Mouse (Mus musculus): ENCODE measurements around the gene Vasp.

DNA sequence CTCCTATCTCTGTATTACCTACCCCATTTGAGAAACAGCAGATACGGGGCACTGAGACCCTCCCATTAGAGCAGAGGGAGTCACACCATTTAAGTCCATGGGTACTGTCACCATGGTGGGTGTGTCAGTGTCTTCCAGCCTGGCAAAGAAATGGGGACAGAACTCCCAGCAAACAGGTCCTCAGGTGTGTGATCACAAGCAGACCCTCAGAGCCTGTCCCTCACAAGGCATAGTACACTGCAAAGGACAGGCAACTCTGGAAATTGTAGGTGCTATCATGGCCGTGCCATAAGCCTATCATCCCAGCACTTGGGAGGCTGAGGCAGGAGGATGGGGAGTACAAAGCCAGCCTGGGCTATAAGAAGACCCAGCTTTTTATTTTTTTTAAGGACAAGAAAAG, 46.6 kb upstream of the Vasp start:
- TF ChIP-seq EP300 (IDR thresholded peaks at IDR 0.05; ENCODE audit: insufficient read depth, low read depth, low read length), result no peak
- no peak for TF ChIP-seq POLR2A (IDR thresholded peaks at IDR 0.05; ENCODE audit: insufficient read depth, low read depth, low read length)
- no peak for TF ChIP-seq CTCF (IDR thresholded peaks at IDR 0.05)
